Mouse (Mus musculus): Measurements from ENCODE around the gene Toe1. TPM values are rescaled to one million over a fixed set of nuclear protein-coding genes. Genes with fewer than 3 reads are reported as not detected.
A peak's percentile ranks its signal among the peaks of the same experiment; 100 is the strongest.
"Not testable (repeated sequence)": the region's sequence is repeated elsewhere in the genome, so short reads cannot be mapped to it uniquely, and the experiment has no call there.

Gene Toe1
- polyA plus RNA-seq (2012; ENCODE audit: insufficient read depth, insufficient read length, missing spikeins) = 15.7 and 20.6 TPM in 2 replicates

- Histone ChIP-seq H3K4me3 (ENCODE audit: insufficient read depth, low read length) (peak within 1 kb of the TSS; percentile 98), H3K4me1 (ENCODE audit: control insufficient read depth, insufficient read depth, low read length) (peaks cover 6% of the 10 kb centered on the region), H3K27ac (ENCODE audit: insufficient read depth, low read depth, low read length) (peak within 1 kb of the TSS; percentile 77)
- TF ChIP-seq CTCF (IDR thresholded peaks at IDR 0.05; ENCODE audit: low read depth, low read length) (no peak), POLR2A (IDR thresholded peaks at IDR 0.05; ENCODE audit: borderline replicate concordance, low read depth, low read length) (0 out of 2 replicates have a peak, but pooled peaks have one; percentile 12)
Observed at GRCm38 (mm10) chr4:116807197-116808129, at the start of gene Toe1, which contains the start of gene Mutyh. Gene Toe1, minus strand, starts transcription at chr4:116807640. Gene Mutyh, plus strand, starts transcription at chr4:116807723.

GRCm38 (mm10) chr4:116857203-116857602, 49.8 kb upstream of the Toe1 start:
- Histone ChIP-seq H3K27ac (ENCODE audit: insufficient read depth, low read depth, low read length) (no peak overlapping the region), H3K4me3 (ENCODE audit: insufficient read depth, low read length) (no peak overlapping the region), H3K4me1 (ENCODE audit: control insufficient read depth, insufficient read depth, low read length) (no peaks in the 10 kb centered on the region)
- TF ChIP-seq POLR2A (IDR thresholded peaks at IDR 0.05; ENCODE audit: borderline replicate concordance, low read depth, low read length) (no peak), CTCF (IDR thresholded peaks at IDR 0.05; ENCODE audit: low read depth, low read length) (no peak)

- no peak overlapping the region for H3K27ac ChIP-seq (ENCODE audit: insufficient read depth, low read depth, low read length)
- no peaks in the 10 kb centered on the region for H3K4me1 ChIP-seq (ENCODE audit: control insufficient read depth, insufficient read depth, low read length)
- H3K4me3 ChIP-seq (ENCODE audit: insufficient read depth, low read length) = no peak overlapping the region
- TF ChIP-seq CTCF (IDR thresholded peaks at IDR 0.05; ENCODE audit: low read depth, low read length) (no peak), POLR2A (IDR thresholded peaks at IDR 0.05; ENCODE audit: borderline replicate concordance, low read depth, low read length) (no peak)
Observed at GRCm38 (mm10) chr4:116854286-116854685, 46.8 kb upstream of the Toe1 start.

GRCm38 (mm10) chr4:116849901-116850300, 42.5 kb upstream of the Toe1 start:
- H3K4me3 ChIP-seq (ENCODE audit: insufficient read depth, low read length) = no peak overlapping the region
- no peak overlapping the region for H3K27ac ChIP-seq (ENCODE audit: insufficient read depth, low read depth, low read length)
- TF ChIP-seq POLR2A (IDR thresholded peaks at IDR 0.05; ENCODE audit: borderline replicate concordance, low read depth, low read length) (no peak), CTCF (IDR thresholded peaks at IDR 0.05; ENCODE audit: low read depth, low read length) (no peak)
- H3K4me1 ChIP-seq (ENCODE audit: control insufficient read depth, insufficient read depth, low read length) = no peaks in the 10 kb centered on the region

- no peak for TF ChIP-seq CTCF (IDR thresholded peaks at IDR 0.05; ENCODE audit: low read depth, low read length)
- TF ChIP-seq POLR2A (IDR thresholded peaks at IDR 0.05; ENCODE audit: borderline replicate concordance, low read depth, low read length) = no peak
- no peak overlapping the region for H3K27ac ChIP-seq (ENCODE audit: insufficient read depth, low read depth, low read length)
- H3K4me1 ChIP-seq (ENCODE audit: control insufficient read depth, insufficient read depth, low read length) = no peaks in the 10 kb centered on the region
- H3K4me3 ChIP-seq (ENCODE audit: insufficient read depth, low read length) = no peak overlapping the region
Observed at GRCm38 (mm10) chr4:116844324-116844723, 36.9 kb upstream of the Toe1 start.

- Histone ChIP-seq H3K4me3 (ENCODE audit: insufficient read depth, low read length) (no peak overlapping the region), H3K27ac (ENCODE audit: insufficient read depth, low read depth, low read length) (no peak overlapping the region), H3K4me1 (ENCODE audit: control insufficient read depth, insufficient read depth, low read length) (no peaks in the 10 kb centered on the region)
- TF ChIP-seq POLR2A (IDR thresholded peaks at IDR 0.05; ENCODE audit: borderline replicate concordance, low read depth, low read length) (no peak), CTCF (IDR thresholded peaks at IDR 0.05; ENCODE audit: low read depth, low read length) (no peak)
Observed at GRCm38 (mm10) chr4:116840841-116841240, 33.4 kb upstream of the Toe1 start.

GRCm38 (mm10) chr4:116840096-116840495, 32.7 kb upstream of the Toe1 start:
- H3K4me1 ChIP-seq (ENCODE audit: control insufficient read depth, insufficient read depth, low read length); H3K27ac ChIP-seq (ENCODE audit: insufficient read depth, low read depth, low read length); H3K4me3 ChIP-seq (ENCODE audit: insufficient read depth, low read length): not testable (repeated sequence)

GRCm38 (mm10) chr4:116838999-116839398, 31.6 kb upstream of the Toe1 start:
- H3K4me1 ChIP-seq (ENCODE audit: control insufficient read depth, insufficient read depth, low read length) = 0 out of 2 replicates have a peak, but pooled peaks cover 3% of the 10 kb centered on the region
- no peak overlapping the region for H3K27ac ChIP-seq (ENCODE audit: insufficient read depth, low read depth, low read length)
- TF ChIP-seq CTCF (IDR thresholded peaks at IDR 0.05; ENCODE audit: low read depth, low read length) (no peak), POLR2A (IDR thresholded peaks at IDR 0.05; ENCODE audit: borderline replicate concordance, low read depth, low read length) (no peak)
- H3K4me3 ChIP-seq (ENCODE audit: insufficient read depth, low read length) = no peak overlapping the region

GRCm38 (mm10) chr4:116830070-116830368, 22.6 kb upstream of the Toe1 start:
- Histone ChIP-seq H3K27ac (ENCODE audit: insufficient read depth, low read depth, low read length) (no peak overlapping the region), H3K4me3 (ENCODE audit: insufficient read depth, low read length) (no peak overlapping the region), H3K4me1 (ENCODE audit: control insufficient read depth, insufficient read depth, low read length) (0 out of 2 replicates have a peak, but pooled peaks cover 3% of the 10 kb centered on the region)
- TF ChIP-seq CTCF (IDR thresholded peaks at IDR 0.05; ENCODE audit: low read depth, low read length) = no peak
- no peak for TF ChIP-seq POLR2A (IDR thresholded peaks at IDR 0.05; ENCODE audit: borderline replicate concordance, low read depth, low read length)

- Histone ChIP-seq H3K4me3 (ENCODE audit: insufficient read depth, low read length) (no peak overlapping the region), H3K4me1 (ENCODE audit: control insufficient read depth, insufficient read depth, low read length) (0 out of 2 replicates have a peak, but pooled peaks cover 2% of the 10 kb centered on the region)
- TF ChIP-seq CTCF (IDR thresholded peaks at IDR 0.05; ENCODE audit: low read depth, low read length) (no peak), POLR2A (IDR thresholded peaks at IDR 0.05; ENCODE audit: borderline replicate concordance, low read depth, low read length) (no peak)
Observed at GRCm38 (mm10) chr4:116829364-116830069, 22.1 kb upstream of the Toe1 start.

More at GRCm38 (mm10) chr4:116829364-116830069, 22.1 kb upstream of the Toe1 start:
- H3K27ac ChIP-seq (ENCODE audit: insufficient read depth, low read depth, low read length) = no peak overlapping the region
